Mouse (Mus musculus) heart, adult 2 months (tissue): ENCODE measurements at regions not wholly inside any gene's neighbourhood (a gene's known extent, or its start where the extent isn't known, plus 50 kb on each side); places are given as distances from the start of the nearest gene placed in this dataset.

Source experiments
- EP300 ChIP-seq: fragments of 200-500 bp; IDR thresholded peaks from 2 replicates; pipeline ENCODE4 v1.6.1; 2011; ENCODE audit warnings: low read depth, low read length, control low read depth; ENCODE audit not compliant: insufficient read depth
- POLR2A ChIP-seq: fragments of 200-500 bp; IDR thresholded peaks from 2 replicates; pipeline ENCODE4 v1.6.1; 2011; ENCODE audit warnings: mild to moderate bottlenecking, low read depth, low read length, control low read depth; ENCODE audit not compliant: insufficient read depth

DNA sequence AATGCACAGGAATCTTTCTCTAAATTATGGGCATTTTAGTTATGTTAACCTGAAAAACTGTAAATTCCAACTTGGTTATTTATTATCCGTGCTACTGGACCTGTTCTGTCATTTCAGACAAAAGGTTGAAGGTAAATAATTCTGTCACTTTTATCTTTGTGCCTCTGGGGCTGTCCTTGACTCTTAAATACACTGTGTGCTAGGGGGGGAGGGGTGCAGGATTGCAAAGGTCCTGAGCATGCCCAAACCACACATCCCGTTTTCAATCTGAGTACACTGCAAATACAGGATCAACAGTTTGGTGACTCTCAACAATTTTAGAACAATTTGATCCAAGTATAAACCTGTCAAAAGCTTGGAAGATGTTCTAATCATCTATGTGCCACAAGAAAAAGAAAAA lies 227.4 kb upstream of the Pabpc6 start:
- TF ChIP-seq POLR2A (no peak), EP300 (no peak)
